Mouse (Mus musculus) right cerebral cortex, postnatal 25 days (tissue): ENCODE data around the gene Dohh.
A peak's percentile ranks its signal among the peaks of the same experiment; 100 is the strongest.

ENCODE experiments used
- DNase-seq: peaks from one replicate; pipeline ENCODE4 v3.0.0; 2022

The Dohh gene

DNA sequence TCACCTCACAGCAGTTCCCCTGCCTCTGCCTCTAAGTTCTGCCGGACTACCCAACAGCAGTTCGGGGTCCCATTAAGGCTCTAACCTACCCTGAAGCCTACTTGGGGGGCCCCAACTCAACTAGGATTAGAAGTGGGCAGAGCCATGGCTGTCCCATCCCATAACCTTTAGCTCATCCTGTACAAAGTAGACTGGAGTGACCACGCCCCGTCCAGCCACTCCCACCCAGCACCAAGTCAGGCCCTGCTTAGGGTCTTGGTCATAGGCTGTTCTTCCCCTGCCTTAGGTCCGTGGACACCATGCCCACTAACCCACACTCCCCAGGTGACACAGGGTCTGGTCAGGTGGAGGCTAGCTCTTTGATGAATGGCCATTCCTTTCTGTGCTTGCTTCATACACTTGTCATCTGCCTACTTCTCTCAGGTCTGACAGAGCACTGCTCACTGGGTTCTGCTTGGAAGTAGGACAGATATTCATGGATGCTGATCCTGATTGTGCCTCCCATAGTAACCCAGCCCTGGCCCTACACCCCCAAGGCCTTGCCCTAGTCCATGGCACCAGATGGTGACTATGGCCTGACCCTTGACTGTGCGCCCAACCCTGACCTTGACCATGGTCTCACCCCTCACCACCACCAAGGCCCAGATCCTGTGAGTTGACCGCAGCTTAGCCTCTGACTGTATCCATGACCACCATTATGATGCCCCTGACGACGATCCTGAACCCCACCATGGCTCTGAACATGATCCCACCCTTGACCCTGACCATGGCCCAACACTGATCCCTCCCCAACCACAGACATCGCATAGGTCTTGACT, 35.1 kb downstream of the Dohh start:
- no peak for DNase-seq

DNA sequence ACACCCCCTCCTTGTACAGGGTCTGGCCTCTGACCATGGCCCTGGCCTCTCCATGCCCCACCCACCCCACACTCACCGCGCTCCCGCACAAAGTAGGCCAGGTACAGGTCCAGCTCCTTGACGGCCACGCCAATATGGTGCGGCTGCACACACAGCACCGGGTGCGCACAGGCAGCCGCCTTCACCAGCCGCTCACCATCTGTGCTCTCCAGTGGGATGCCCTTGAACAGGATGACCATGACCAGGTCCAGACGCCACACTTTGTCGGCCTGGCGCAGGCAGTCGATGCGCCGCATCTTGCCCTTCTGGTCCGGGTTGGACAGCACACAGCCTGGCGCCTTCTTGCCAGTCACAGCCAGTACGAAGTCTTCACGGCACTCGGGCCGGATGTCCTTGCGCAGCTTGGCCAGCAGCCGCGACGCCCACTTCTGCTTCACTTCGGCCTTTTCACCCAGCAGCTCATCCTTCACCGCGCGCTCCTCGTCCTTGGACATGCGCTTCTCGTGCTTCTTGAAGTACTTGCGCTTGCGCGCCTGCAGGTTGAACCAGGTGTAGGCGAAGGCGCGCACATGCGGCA, 36.1 kb downstream of the Dohh start:
- peak; percentile 6 for DNase-seq

DNA sequence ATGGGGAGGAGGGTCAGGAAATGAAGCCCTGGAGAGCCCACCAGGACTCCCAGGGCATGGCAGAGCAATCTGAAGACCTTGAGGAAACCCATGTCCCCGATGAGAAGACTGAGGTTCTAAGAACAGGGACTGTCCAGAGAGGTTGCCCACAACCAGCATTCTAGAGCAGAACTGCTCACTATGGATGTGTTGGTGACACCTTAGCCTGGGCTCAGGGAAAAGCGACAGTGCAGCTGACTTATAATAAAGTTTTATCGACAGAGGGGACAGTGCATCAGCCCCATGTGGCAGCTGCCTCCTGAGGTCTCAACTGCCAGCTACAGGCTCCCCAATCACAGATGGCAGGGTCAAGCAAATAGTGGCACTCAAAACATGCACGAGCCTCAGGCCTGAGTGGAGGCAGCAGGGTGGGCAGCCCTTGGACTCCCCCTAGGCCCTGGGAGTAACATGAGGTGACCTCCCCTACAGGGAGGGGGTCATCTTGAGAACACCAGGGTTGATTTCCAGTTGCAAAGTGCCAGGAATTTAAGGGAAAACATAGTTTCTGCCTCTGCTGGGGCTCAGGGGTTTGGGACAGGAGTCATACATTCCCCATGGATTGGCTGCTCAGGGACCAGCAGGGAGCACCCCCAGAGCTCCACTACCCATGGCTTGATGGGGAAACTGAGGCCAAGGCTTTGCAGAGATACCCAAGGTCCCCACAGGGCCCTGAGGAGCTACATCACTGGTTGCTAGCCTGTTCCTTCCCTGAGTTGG, 37.0 kb downstream of the Dohh start:
- DNase-seq: peak; percentile 3

DNA sequence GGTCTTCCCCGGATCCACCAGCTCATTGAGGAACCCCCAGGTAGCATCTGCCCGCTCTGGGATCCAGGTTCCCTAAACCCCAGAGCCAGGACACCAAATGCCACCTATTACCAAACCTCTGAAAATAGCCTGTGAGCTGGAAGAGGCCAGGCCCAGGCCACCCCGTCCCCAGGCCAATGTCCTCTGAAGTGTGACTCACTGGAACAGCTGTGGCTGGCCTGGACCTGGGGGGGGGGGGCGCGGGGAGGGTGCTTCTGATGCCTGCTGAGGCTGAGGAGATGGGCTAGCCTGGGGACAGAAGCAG, 37.5 kb downstream of the Dohh start:
- DNase-seq: peak; percentile 2

DNA sequence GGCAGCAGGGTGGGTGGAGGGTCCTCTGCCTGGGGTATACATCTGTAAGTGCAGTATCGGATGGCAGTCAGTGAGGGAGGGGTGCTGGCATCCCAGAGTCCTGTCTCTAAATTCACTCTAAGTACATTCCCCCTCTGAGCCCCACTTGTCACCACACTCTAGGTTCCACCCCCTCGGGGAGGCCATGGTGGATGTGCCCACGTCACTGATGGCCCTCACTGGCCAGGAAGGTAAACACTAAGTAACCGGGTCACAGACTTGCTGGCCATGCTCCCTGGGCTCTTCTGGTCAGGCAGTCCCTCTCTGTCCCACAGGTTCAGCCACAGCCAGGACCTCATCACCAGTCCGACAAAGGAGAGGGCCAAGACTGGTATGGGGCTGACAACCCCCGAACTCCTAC, 38.0 kb downstream of the Dohh start:
- peak; percentile 2 for DNase-seq

DNA sequence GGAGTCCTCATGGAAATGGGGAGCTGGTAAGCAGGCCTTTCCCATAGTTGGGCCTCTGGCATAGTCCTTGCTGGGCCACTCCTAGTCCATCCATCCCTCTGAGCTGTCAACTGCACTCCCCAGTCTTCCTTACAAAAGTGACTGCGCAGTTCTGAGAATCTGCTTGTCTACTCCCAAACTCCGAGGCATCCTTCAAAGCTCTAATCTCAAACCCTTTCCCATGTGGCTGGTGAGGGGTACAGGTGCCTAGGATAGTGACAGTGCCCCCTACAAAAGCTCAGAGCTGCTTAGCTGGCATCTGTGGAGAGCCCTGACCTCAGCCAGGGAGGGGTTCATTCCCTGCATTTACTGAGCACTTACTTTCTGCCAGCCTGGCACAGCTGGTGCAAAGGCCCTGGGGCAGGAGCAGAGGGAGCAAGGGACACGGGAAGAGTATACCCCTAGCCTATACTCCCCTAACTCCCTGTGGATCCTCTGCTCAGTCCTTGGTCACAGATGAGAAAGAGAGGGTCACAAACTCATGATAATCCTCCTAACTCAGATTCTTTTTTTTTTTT, 38.5 kb downstream of the Dohh start:
- peak; percentile 3 for DNase-seq

DNA sequence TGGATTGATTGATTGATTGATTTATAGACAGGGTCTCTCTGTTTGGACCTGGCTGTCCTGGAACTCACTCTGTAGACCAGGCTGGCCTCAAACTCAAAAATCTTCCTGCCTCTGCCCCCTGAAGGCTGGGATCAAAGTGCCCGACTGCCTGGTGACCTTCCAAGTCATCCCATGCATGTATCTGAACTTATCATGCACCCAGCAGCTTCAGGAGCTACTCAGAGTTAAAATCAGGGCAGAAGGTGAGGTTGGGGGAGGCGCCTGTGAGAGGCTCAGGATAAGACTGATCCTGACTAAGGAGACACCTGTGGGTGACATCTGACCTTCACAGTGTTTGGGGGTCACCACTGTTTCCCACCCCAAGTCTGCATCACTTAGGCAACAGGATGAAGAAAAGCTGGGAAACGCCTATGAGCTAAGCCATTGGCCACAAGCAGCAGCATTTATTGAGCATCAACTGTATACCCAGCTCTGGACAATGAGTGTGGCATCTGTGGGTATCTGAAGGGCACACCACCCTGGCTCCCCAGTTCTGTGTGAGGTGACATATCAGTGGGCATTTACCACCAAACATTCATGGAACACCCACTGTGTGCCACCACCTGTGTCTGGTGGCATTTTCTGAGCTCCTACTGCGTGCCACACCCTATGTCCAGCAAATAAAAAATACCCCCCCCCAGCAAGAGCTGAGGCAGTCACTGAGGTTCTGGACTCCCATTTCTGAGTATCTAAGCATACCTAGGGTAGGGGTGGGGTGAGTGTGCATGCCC, 39.4 kb downstream of the Dohh start:
- DNase-seq: peak; percentile 3

DNA sequence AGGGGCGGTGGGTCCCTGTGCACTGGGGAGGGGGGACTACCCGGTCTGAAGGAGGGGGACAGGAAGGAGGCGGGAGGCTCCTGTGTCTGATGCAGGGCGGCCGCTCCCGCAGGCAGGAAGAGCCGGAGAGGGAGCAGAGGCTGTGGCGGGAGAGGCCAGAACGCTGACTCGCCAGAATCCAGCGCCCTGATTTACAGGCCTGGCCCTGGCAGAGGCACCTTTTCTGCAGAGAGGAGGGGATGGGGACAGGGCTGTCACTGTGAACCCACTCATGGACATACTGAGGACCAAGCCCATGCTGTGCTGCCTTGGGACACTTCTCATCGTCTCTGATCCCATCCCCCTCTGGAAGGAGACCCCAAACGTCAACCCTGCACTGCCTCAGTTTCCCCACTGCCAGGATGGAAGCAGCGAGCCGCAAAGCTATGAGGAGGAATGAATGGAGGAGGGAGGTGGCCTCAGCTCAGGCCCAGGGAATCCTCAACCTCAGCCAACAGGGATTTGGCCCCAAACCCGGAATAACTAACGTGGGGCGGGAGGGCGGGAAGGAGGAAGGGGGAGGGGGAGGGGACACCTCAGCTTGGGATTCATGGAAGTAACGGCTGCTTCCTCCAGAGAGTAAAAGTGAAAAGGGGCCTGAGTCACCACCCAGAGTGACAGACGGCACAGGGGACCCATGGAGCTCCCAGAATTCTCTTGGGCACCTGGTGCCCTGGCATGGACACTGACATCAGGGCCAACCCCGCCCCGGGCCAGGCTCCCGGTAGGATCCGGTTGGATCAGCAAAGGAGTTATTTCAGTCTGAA, 40.2 kb downstream of the Dohh start:
- peak; percentile 13 for DNase-seq

DNA sequence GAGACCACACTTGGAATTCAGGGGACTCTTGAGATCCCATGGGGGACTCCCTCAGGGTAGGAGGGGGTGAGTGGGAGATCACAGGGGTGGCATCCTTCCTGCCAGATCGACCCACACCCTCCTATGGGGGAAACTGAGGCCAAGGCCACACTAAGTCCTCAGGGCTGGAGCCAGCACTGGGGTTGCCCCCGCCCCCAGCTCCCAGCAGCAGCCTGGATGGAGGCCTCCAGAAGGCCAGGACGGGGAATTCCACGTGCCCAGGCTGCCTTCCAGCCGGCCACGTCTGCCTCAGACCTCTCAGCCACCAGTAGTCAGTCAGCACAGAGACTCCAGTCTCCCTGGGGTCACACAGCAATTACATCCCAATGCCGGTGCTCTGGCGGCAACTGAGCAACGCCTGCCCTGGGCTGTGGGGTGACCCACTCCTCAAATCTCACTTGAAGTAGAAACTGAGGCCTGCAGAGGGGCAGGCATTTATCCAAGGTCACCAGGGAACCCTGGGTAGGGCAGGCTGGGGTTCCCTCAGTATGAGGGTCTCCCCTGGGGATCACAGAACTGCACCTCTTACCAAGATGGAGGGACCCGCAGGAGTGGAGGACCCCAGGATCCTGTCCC, 41.1 kb downstream of the Dohh start:
- DNase-seq: peak; percentile 29

DNA sequence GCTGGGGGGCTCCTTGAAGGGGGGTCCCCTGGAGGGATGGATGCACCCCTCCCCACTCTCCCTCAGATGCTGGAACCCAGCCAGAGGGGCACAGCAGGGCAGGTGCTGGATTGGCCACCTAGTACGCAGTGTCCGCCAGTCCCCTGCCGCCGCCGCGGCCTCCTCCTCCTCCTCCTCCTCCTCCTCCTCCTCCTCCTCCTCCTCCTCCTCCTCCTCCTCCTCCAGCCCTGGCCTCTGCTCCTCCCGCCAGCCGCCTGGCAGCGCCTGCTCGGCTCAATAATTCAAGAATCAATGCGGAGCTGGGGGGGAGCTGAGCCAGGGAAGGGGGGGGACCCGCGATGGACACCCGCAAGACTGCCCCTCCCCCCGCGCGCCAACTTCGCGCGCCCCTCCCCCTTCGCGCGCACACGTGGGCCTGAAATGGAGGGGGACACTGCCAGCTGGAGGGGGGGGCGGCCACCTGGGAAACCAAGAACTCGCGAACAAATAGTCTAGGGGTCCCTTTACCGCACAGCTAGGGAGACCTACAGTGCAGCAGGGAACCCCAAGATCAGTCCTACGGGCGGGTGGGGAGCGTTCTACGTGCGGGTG, 41.9 kb downstream of the Dohh start:
- peak; percentile 6 for DNase-seq

DNA sequence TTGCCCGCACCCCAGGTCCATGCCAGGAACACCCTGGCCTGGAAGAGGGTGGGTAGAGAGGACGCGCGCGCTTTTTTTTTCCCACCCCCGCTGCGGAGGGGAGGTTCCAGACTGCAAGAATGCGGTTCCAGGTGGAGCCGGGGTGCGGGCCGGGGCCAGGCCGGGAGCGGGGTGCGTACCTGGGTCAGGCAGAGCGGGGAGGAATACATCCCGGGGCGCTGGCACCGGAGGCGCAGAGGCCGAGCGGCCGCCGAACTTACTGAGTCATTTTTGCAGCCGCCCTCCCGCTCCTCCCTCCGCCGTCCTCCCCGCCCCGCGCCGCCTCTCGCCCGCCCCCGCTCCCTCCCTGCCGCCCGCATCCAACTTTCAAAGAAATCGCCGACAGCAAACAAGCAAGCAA, 42.7 kb downstream of the Dohh start:
- DNase-seq: peak; percentile 65

DNA sequence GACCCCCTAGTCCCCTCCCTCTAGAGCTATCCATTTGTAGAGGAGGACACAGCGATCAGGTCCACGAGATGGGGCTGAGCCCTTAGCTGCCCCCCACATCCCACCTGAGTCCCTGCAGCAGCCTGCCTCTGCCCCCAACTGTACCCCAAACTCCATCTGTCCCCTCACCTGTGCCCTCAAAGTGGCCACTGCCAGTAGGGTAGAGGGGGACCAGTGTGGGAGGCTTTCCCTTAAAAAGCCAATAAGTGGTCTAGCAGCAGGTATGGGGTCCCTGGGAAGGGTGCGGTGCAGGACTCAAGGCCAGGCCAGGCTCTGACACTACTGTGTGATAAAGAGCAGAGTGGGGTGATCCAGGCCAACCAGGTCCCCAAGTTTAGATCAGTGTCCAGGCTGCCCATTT, 43.1 kb downstream of the Dohh start:
- DNase-seq: no peak

DNA sequence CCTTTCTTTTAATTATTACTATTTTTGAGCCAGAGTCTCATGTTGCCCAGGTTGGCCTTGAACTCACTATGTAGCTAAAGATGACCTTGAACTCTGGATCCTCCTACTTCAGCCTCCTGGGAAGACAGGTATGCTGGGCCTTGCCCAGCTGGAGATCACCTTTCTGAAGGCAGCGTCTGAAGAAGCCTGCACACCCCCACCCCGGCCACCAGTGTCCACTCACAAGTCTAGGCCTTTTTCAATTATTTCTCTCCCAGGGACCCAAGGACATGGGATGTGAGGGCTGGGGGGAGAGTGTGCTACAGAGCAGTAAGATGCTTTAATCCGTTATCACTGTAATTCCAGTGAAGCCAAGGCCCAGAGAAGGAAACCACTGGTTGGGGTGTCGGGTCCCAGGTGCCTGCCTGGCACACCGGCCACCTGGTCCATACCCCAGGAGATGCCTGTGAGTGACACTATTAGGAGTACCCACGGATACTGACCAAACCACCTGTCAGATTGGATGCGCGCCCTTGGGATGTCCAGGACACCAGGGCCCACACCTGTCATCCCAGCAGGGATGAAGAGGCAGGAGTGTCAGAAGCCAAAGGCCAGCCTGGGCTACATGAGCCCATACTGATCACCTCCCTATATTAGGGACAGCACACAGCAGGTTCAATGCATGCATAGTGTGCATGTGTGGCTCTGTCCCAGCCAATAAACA, 43.7 kb downstream of the Dohh start:
- no peak for DNase-seq

DNA sequence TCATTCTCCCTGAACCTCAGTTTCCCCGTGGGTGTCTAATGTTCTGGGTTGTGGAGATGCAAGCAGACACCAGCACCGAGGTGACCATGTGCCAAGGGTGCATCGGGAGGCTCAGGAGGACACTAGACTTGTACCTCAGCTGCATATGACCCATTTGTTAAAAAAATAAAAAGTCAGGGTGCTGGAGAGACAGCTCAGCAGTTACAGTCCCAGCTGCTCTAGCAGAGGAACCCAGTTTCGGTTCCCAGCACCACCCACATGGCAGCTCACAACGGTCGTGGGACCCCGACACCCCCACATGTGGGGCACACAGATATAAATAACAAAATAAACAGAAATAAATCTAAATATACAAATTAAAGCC, 44.3 kb downstream of the Dohh start:
- DNase-seq: no peak

DNA sequence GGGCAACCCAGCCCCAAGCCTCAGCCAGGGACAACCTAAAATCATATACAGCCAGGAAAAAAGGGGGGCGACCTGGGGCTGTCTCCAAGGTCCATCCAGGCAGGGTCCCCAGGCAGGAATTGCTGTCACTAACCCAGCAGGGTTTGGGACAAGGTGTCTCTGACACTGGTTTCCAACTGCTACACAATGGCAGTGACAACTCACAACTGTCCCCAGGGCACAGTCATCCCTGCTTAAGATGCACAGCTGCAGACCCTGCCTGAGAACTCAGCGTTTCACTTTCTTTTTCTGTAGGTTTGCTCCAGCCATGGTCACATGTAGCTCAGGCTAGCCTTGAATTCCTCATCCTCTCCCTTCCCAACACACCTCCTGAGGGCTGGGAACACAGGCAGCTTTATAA, 44.9 kb downstream of the Dohh start:
- DNase-seq: peak; percentile 4

DNA sequence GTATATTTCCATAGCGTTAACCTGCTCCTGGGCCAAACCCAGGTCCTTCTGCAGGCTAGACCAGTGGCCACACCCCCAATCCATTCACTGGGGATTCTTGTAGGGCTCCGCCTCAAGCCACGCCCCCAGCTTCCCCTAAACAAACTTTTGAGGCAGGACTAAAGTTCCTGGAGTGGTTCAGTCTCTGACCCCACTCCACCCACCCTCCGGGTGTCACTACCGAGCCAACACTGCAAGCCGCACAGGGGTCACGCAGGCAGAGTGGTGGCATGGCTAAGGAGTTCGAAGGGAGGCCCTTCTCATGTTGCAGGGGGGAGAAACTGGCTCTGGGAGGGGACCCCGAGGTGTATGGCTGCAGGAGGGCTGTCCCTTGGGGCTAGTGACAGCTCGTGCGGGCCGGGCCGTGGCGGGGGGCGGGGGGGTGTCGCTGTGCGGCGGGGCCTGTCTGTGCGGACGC, 45.4 kb downstream of the Dohh start:
- peak; percentile 68 for DNase-seq

DNA sequence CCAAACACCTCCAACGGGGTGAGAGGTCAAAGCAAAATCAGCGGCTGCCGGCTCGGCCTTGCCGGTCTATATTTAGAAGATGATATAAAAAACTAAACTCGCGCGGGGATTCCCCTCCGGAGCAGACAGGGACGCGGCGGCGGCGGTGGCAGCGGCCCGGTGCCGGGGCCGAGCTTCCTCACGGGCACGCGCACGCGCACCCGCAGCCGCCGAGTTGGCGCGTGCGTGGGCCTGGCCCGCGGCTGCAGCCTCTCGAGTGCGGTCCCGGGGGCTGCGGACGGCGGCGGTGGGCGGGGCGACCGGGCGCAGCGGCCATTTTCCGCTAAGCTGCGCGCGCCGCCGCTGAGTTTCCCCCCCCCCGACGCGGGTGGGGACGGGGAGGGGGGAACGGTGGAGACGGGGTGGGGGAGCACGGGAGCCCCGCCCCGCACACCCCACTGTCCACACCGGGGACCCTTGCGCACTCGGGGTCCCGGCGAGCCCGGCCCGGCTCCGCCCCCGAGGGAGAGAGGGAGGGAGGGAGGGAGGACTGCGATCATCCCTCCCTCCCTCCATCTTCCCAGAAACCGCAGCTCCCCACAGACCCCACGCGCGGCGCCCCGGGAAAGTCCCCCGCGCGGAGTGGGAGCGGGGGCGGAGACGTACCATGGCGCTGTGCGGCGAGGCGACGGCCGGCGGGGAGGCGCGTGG, 46.1 kb downstream of the Dohh start:
- peak; percentile 88 for DNase-seq

DNA sequence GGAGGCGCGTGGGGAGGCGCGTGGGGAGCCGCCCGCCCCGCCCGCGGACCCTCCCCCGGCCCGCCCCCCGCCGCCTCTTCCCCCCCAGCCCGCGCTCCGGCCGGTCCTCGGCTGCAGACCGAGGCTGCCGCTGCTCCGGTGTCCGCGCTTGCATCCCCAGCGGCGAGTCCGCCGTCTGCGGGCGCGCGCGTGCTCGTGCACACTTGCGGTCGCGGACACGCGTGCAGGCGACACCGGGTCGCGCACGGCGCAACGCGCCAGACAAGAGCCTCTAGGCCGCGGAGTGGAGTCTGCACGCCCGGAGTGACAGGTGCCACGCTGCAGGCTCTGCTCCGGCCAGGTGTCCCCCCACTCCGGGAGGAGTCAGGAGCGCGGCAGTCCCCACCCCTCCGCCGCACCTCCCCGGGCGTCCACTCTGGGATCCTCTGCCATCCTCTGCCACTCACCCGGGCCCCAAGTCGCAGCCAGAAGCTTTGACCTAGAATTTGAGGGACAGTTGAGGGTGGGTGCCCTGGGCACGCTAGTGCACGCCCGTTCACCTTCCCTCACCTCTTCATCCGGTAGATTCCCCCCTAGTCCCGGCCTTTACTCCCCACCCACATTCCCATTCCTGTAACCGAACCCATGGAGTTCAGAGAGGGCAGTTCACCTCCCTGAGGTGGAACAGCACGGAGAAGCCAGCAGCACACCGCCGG, 46.8 kb downstream of the Dohh start:
- peak; percentile 79 for DNase-seq

DNA sequence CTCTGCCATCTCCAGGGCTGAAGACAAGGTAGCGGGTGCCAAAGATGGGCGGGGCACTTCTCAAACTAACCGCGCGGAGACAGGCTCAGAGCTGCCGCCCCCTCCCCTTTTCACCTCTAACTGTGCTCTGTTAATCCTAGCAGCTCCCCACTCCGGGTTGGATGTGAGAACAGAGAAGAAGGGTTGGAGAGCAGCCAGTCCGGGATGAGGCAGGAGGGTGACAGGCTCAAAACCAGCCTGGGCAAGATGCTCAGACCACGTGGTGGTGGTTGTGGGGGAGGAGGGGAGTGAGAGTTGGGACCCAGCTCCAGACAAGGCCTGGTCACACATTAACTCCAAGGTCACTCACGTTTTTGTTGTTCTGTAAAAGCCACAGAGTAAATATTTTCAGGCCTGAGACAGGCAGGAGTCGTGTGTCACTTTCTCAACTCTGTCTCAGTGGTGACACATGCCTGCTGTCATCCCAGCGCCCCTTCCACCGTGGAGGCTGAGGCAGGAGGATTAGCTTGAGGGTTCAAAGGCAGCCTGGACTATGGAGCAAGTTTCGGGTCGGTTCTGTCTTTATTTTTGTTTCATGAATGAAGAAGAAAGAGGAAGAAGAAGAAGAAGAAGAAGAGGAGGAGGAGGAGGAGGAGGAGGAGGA, 47.4 kb downstream of the Dohh start:
- DNase-seq: peak; percentile 26
